ENCODE assay signal across 8 mouse cellular contexts in the genomic region with DNA sequence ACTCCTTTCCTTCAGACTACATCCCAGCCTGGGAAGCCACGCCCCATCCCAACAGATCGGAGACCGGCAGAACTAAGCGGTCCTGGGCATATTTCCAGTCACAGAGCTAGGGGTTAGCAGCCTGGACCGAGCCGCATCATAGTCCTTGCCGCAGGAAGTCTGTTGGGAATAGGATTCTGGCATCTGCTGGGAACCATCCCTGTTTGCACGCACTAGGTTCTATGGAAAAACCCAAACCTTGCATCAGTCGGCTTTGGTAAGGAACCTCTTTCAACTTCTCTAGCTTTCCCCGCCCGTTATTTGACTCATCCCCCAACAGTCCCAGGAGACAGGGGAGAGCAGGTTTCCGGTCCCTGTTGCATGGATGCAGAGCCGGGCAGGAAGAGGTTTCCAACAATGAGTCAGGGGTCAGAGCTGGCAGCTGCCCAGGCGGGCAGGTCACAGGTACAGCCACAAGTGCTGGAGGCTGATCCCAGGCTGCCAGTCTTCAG. TPM values are rescaled to one million over a fixed set of nuclear protein-coding genes. Genes with fewer than 3 reads are reported as not detected.
A peak's percentile ranks its signal among the peaks of the same experiment; 100 is the strongest.
DNase-seq lines count a peak whose midpoint lies in the region; ATAC-seq and TF ChIP-seq lines count a peak whose summit lies in the region.

No protein-coding gene starts in this region.

- intact Hi-C loops in heart, adult 2 months (cut with DNase I) = loop anchor here (1.0 kb wide), 1 partner anchor 65 kb away; no protein-coding TSS in a partner anchor

- H3K4me1 ChIP-seq in heart, adult 2 months (ENCODE audit: control insufficient read depth, insufficient read depth, low read length) = peaks cover 24% of the 10 kb centered on the region
- peaks cover 24% of the 10 kb centered on the region; the same call in 1 of the 2 replicates for H3K4me1 ChIP-seq in lung, postnatal 0 days (ENCODE audit: insufficient read depth, low read depth, low read length)

- peak; percentile 51 for ATAC-seq in lung, postnatal 0 days

- no peak for TF ChIP-seq CTCF in heart, adult 2 months (IDR thresholded peaks at IDR 0.05)
- TF ChIP-seq CTCF in lung, postnatal 0 days (IDR thresholded peaks at IDR 0.05) = no peak

- TF ChIP-seq EP300 in heart, adult 2 months (IDR thresholded peaks at IDR 0.05; ENCODE audit: insufficient read depth, low read depth, low read length) = peak; percentile 79
- TF ChIP-seq EP300 in lung, postnatal 0 days (IDR thresholded peaks at IDR 0.05) = peak; percentile 41; the same call in 1 of the 2 replicates

- H3K4me3 ChIP-seq in heart, adult 2 months = peak overlapping the region; percentile 6; the same call in 1 of the 2 replicates
- no peak overlapping the region for H3K4me3 ChIP-seq in lung, postnatal 0 days (ENCODE audit: low read depth, low read length)

- H3K9ac ChIP-seq in heart, adult 2 months (ENCODE audit: low read depth, low read length) = peak overlapping the region; percentile 28
- H3K9ac ChIP-seq in lung, postnatal 0 days (replicated peaks; ENCODE audit: low read depth) = no peak overlapping the region

- no peaks in the 10 kb centered on the region for H3K79me2 ChIP-seq in heart, adult 2 months (replicated peaks; ENCODE audit: control insufficient read depth, insufficient read depth, low read length)

- no peaks in the 10 kb centered on the region; the same call in 1 of the 2 replicates for H3K36me3 ChIP-seq in heart, adult 2 months (ENCODE audit: control insufficient read depth, insufficient read depth, low read length)
- H3K36me3 ChIP-seq in lung, postnatal 0 days (ENCODE audit: insufficient read depth, low read length) = no peaks in the 10 kb centered on the region

- peak; percentile 72 for DNase-seq in cerebellum, postnatal 10 days
- no peak for DNase-seq in cerebellum, adult 9-11 months
- peak; percentile 68 for DNase-seq in brain, adult 2 months (ENCODE audit: low read depth, low spot score)
- peak; percentile 76 to 82 for DNase-seq in heart, adult 2 months
- peak; percentile 60 for DNase-seq in kidney, adult 18-20 months
- peak; percentile 87 for DNase-seq in lung, postnatal 0 days (ENCODE audit: low spot score)
- DNase-seq in layer of hippocampus, adult 9-11 months = no peak
- DNase-seq in right cerebral cortex, postnatal 36 days (ENCODE audit: low spot score in 2 of 2) = no peak

- no peaks in the 10 kb centered on the region for H3K9me3 ChIP-seq in lung, postnatal 0 days (ENCODE audit: low read length)

- no peaks in the 10 kb centered on the region for H3K27me3 ChIP-seq in heart, adult 2 months (ENCODE audit: control insufficient read depth, insufficient read depth, low read length)
- H3K27me3 ChIP-seq in lung, postnatal 0 days (replicated peaks; ENCODE audit: insufficient read depth, low read length) = no peaks in the 10 kb centered on the region

- peak overlapping the region; percentile 79 for H3K27ac ChIP-seq in heart, adult 2 months
- H3K27ac ChIP-seq in lung, postnatal 0 days (ENCODE audit: low read length) = peak overlapping the region; percentile 75

- WGBS in heart, adult 2 months = 3% methylated on average over 14 of the region's 14 CpGs
- WGBS in lung, postnatal 0 days = 4% methylated on average over 14 of the region's 14 CpGs

- 0 out of 2 replicates have a peak overlapping the region, but pooled peaks have one; percentile 25 for H3K4me2 ChIP-seq in lung, postnatal 0 days (replicated peaks; ENCODE audit: low read depth, low read length)

- peak; percentile 58 for TF ChIP-seq POLR2A in heart, adult 2 months (IDR thresholded peaks at IDR 0.05; ENCODE audit: insufficient read depth, low read depth, low read length)

RNA-seq across cellular contexts. Expression of a gene that starts 30.0 kb away (rescaled TPM):
- total RNA-seq in heart, adult 2 months (2021) = 10 to 100 TPM; 36.8 to 45.4 TPM
- 32.9 and 39.2 TPM in 2 replicates for polyA plus RNA-seq in heart, adult 2 months (2012; rRNA removed)
- polyA plus RNA-seq in lung, postnatal 0 days (2015; fragmentation: Nextera tagmentation; extraction: Ambion mirVana) = 19.8 and 24.4 TPM in 2 replicates

RNA-seq across cellular contexts. Expression of a gene that starts 42.2 kb away (rescaled TPM):
- total RNA-seq in heart, adult 2 months (2021) = 100 to 1,000 TPM in 1 of 2 experiments, 10 to 100 TPM in 1; 70.7 to 219 TPM
- polyA plus RNA-seq in heart, adult 2 months (2012; rRNA removed) = 48.0 and 55.5 TPM in 2 replicates
- 21.2 and 28.1 TPM in 2 replicates for polyA plus RNA-seq in lung, postnatal 0 days (2015; fragmentation: Nextera tagmentation; extraction: Ambion mirVana)

Comparison
In these comparisons a context has a peak if more than half of its experiments do, and no peak if none do; other contexts are left out.
1. DNase-seq: peak in cerebellum, postnatal 10 days (2 of 2), brain, adult 2 months (single experiment), heart, adult 2 months (2 of 2), kidney, adult 18-20 months (single experiment) and lung, postnatal 0 days (single experiment); none in cerebellum, adult 9-11 months (single experiment), layer of hippocampus, adult 9-11 months (single experiment) and right cerebral cortex, postnatal 36 days (0 of 2).